Mouse (Mus musculus) C2C12 (cell line): ENCODE results near the gene Ccdc188.

ENCODE experiments used
- CEBPB ChIP-seq: IDR thresholded peaks from one replicate; pipeline ENCODE4 v1.6.1; 2011; ENCODE audit warnings: low read depth, mild to moderate bottlenecking, control low read depth, moderate library complexity
- CTCF ChIP-seq: IDR thresholded peaks from one replicate; pipeline ENCODE4 v1.5.1; 2011; ENCODE audit not compliant: control insufficient read depth, insufficient read depth, insufficient read length
- FOSL1 ChIP-seq: IDR thresholded peaks from one replicate; pipeline ENCODE4 v1.8.0; 2011; ENCODE audit warnings: mild to moderate bottlenecking, low read length; ENCODE audit not compliant: poor library complexity, insufficient read depth, severe bottlenecking
- MYOD1 ChIP-seq: IDR thresholded peaks from one replicate; pipeline ENCODE4 v1.6.1; 2011; ENCODE audit warnings: low read depth; ENCODE audit not compliant: control insufficient read depth, insufficient read length
- MYOG ChIP-seq: IDR thresholded peaks from one replicate; pipeline ENCODE4 v1.6.1; 2011; ENCODE audit not compliant: control insufficient read depth, insufficient read length; ENCODE audit errors: extremely low read depth
- USF1 ChIP-seq: IDR thresholded peaks from one replicate; pipeline ENCODE4 v1.6.1; 2011; ENCODE audit warnings: low read depth, mild to moderate bottlenecking, control low read depth, moderate library complexity

DNA sequence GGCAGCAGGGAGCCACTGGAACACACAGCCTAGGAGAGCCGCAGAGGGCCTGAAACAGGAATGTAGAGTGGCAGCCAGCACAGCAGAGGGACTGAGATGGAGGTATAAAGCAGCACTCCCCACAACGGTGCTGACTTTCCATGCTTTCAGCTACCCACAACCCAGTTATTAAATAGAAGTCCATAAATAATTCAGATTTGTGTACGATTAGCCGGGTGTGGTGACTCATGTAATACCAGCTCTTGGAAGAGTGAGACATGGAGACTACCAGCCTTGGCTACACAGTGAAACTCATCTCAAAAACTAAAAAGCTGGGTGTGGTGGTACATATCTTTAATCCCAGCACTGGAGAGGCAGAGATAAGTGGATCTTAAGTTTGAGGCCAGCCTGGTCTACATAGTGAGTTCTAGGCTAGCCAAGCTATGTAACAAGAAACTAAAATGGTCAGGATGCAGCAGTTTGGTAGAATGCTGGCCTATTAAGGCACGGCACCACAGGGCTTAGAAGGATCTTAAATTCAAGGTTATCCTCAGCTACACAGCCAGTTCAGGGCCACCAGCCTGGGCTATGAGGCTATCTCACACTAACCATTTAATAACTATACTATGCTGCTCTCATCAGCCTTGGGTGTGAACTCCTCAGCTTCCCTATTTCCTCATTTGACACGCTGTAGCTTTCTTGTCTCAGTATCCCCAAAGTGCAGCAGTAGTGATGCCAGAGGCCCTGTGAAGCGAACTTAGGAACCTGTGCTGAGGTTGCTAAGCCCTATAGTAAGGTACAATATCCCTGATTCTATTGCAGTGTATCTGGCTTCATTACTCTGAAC lies 19.2 kb downstream of the Ccdc188 start:
- TF ChIP-seq FOSL1 (no peak), CTCF (no peak), CEBPB (no peak), USF1 (no peak), MYOD1 (no peak), MYOG (no peak)
